Mouse (Mus musculus): ENCODE data around the gene Ttll11. TPM values are rescaled to one million over a fixed set of nuclear protein-coding genes. Genes with fewer than 3 reads are reported as not detected.

Gene Ttll11
- polyA plus RNA-seq, 1 experiment from 2014 or later = 1.2 TPM

DNA sequence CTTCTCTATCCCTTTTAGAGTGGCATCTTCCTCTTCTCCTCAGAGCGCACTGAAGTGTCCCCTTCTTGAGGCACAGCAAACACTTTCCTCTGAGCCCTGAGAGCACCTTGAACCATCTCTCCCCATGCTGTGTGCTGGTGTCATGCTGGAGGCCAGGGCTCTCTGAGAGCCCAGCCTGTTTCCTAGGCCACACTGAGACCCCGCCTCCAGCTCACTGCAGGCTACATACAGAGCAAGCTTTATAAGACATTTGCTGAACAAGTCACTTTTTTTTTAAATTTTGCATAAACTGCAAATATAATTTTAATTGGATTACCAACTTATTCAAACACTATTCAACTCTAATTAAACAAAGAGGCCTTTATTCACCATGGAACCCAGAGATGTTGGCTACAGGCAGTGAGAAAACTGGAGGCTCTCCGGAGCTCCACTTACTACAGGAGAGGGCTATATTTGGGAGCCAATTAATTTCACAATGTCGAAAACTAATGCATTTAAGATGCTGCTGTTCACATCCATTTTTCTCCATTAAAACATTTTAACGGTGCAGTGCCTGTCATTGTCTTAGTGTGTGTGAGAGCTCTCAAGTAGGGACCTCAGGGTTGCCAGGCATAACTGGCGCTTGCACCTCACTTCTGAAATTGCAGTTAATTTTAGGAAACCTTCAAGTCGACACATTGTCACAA lies 119.9 kb downstream of the Ttll11 start:
- H3K4me3 ChIP-seq (ENCODE audit: low read depth, low read length) = no peak overlapping the region
- H3K36me3 ChIP-seq (ENCODE audit: insufficient read depth) = no peaks in the 10 kb centered on the region
- peak; percentile 29 for DNase-seq
- no peak overlapping the region for H3K9ac ChIP-seq
- no peak for TF ChIP-seq CTCF (IDR thresholded peaks at IDR 0.05; ENCODE audit: low read depth)
- H3K9me3 ChIP-seq (ENCODE audit: low read depth, low read length) = no peaks in the 10 kb centered on the region
- no peak overlapping the region for H3K4me2 ChIP-seq
- no peak overlapping the region for H3K27ac ChIP-seq (ENCODE audit: low read depth)
- no peaks in the 10 kb centered on the region for H3K27me3 ChIP-seq (ENCODE audit: insufficient read depth, low read length)
- peaks cover 3% of the 10 kb centered on the region; the same call in 1 of the 2 replicates for H3K4me1 ChIP-seq (ENCODE audit: insufficient read depth)
- 41% methylated on average over 7 of the region's 7 CpGs for WGBS
- ATAC-seq (ENCODE audit: insufficient read depth) = no peak

DNA sequence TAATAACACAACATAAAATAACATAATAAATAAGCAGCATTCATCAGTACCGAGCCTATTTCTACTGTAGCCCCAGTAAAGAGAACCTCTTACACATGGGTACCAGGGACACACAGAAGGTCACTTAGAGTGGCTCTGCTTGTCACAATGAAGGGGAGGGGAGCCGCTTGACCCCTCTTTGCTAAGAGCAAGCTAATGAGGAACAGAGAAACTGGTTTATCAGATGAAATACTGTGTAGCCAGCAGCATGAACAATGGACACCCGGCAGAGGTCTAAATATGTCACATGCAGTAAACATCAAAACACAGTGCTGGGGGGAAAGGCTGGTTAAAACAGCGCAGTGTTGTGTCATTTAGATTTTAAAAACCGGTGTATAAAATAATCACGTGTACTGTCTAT lies 121.4 kb downstream of the Ttll11 start:
- no peak for DNase-seq
- H3K9me3 ChIP-seq (ENCODE audit: low read depth, low read length) = no peaks in the 10 kb centered on the region
- peaks cover 3% of the 10 kb centered on the region; the same call in 1 of the 2 replicates for H3K4me1 ChIP-seq (ENCODE audit: insufficient read depth)
- no peak overlapping the region for H3K4me2 ChIP-seq
- H3K27ac ChIP-seq (ENCODE audit: low read depth) = no peak overlapping the region
- WGBS = 36% methylated on average over 6 of the region's 6 CpGs
- no peak overlapping the region for H3K9ac ChIP-seq
- H3K4me3 ChIP-seq (ENCODE audit: low read depth, low read length) = no peak overlapping the region
- H3K36me3 ChIP-seq (ENCODE audit: insufficient read depth) = no peaks in the 10 kb centered on the region
- no peak for ATAC-seq (ENCODE audit: insufficient read depth)
- TF ChIP-seq CTCF (IDR thresholded peaks at IDR 0.05; ENCODE audit: low read depth) = no peak
- H3K27me3 ChIP-seq (ENCODE audit: insufficient read depth, low read length) = no peaks in the 10 kb centered on the region

DNA sequence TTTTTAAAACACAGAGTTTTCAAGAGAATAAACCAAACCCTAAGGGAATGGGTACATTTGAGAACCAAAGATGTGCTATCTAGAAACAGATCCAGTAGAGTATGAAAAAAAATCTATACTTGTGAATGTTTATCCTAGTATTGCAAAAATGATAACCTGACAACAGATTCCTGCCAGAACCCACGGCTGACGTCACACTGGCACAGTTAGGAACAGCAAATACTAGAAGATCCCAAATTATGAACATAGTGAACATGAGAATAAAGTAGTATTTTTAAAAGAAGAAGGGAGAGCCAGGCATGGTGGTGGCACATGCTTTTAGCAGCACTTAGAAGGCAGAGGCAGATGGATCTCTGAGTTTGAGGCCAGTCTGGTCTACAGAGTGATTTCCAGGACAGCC lies 122.8 kb downstream of the Ttll11 start:
- H3K9me3 ChIP-seq (ENCODE audit: low read depth, low read length) = no peaks in the 10 kb centered on the region
- peaks cover 9% of the 10 kb centered on the region; the same call in 1 of the 2 replicates for H3K4me1 ChIP-seq (ENCODE audit: insufficient read depth)
- DNase-seq (no peak), ATAC-seq (ENCODE audit: insufficient read depth) (no peak)
- no peak for TF ChIP-seq CTCF (IDR thresholded peaks at IDR 0.05; ENCODE audit: low read depth)
- H3K9ac ChIP-seq = no peak overlapping the region
- no peaks in the 10 kb centered on the region for H3K36me3 ChIP-seq (ENCODE audit: insufficient read depth)
- WGBS = 40% methylated on average over 2 of the region's 2 CpGs
- no peaks in the 10 kb centered on the region for H3K27me3 ChIP-seq (ENCODE audit: insufficient read depth, low read length)
- H3K27ac ChIP-seq (ENCODE audit: low read depth) = no peak overlapping the region
- no peak overlapping the region for H3K4me2 ChIP-seq
- H3K4me3 ChIP-seq (ENCODE audit: low read depth, low read length) = no peak overlapping the region

DNA sequence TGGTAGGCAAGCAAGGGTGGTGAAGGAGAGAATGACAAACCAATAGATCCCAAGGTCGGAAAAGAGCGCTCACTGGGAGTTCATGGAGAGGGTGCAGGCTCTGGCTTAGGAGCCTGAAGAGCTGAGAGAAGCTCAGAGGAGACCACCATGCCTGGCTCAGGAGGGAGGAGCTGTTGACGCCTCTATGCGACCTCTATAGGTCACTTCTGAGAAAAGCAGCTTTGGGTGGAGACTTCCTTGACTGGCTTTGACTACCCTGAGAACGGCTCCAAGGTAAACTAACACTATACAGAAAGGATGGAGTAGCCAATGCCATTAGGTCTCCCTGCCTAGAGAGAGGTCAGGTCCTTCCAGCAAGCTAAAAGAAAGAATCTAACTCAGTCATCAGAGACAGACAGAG lies 124.8 kb downstream of the Ttll11 start:
- Histone ChIP-seq H3K9ac (no peak overlapping the region), H3K27me3 (ENCODE audit: insufficient read depth, low read length) (no peaks in the 10 kb centered on the region), H3K36me3 (ENCODE audit: insufficient read depth) (no peaks in the 10 kb centered on the region), H3K27ac (ENCODE audit: low read depth) (no peak overlapping the region), H3K4me3 (ENCODE audit: low read depth, low read length) (no peak overlapping the region), H3K4me1 (ENCODE audit: insufficient read depth) (peaks cover 9% of the 10 kb centered on the region; the same call in 1 of the 2 replicates), H3K4me2 (no peak overlapping the region), H3K9me3 (ENCODE audit: low read depth, low read length) (no peaks in the 10 kb centered on the region)
- ATAC-seq (ENCODE audit: insufficient read depth) (no peak), DNase-seq (peak; percentile 54)
- TF ChIP-seq CTCF (IDR thresholded peaks at IDR 0.05; ENCODE audit: low read depth) = peak; percentile 30; the same call in 1 of the 2 replicates
- 27% methylated on average over 5 of the region's 5 CpGs for WGBS

DNA sequence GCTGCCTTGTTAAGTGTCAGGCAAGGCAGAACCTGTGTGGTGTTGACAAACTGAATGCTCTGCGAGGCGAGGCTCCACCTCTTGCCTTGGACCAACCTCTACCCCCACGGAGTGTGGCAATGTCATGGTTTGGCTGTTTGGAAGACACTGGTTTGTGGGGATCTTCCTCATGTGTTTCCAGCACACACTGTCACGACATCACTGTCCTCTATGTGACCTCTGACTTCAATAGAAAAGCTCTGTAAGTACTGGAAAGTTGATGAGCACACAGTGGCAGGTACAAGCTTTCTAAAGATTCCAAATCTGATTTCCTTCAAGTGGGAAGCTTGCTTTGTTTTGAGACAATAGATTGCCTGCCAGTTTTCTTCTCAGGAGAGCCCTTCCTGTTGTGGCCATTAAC lies 126.7 kb downstream of the Ttll11 start:
- Histone ChIP-seq H3K27ac (ENCODE audit: low read depth) (no peak overlapping the region), H3K4me1 (ENCODE audit: insufficient read depth) (peaks cover 9% of the 10 kb centered on the region; the same call in 1 of the 2 replicates), H3K36me3 (ENCODE audit: insufficient read depth) (no peaks in the 10 kb centered on the region), H3K4me3 (ENCODE audit: low read depth, low read length) (no peak overlapping the region), H3K4me2 (no peak overlapping the region), H3K9ac (no peak overlapping the region), H3K9me3 (ENCODE audit: low read depth, low read length) (no peaks in the 10 kb centered on the region), H3K27me3 (ENCODE audit: insufficient read depth, low read length) (no peaks in the 10 kb centered on the region)
- no peak for TF ChIP-seq CTCF (IDR thresholded peaks at IDR 0.05; ENCODE audit: low read depth)
- 59% methylated on average over 4 of the region's 4 CpGs for WGBS
- no peak for DNase-seq
- no peak for ATAC-seq (ENCODE audit: insufficient read depth)

DNA sequence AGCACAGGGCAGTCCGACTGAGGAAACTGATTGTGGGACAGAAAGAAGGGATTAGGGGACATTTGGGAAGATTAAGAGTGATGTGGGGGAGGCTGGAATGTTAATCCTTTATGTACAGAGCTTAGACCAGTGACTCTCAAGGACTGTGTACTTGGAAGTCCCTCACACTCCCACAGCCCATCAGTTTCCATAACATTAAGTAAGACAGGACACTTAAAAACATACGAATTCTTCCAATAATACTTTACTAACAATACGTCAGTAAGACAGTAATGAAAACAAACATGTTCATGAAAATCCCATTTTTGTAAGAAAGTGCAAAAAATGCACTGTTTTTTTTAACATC lies 127.6 kb downstream of the Ttll11 start:
- DNase-seq (no peak), ATAC-seq (ENCODE audit: insufficient read depth) (no peak; the same call in 1 of the 2 replicates)
- Histone ChIP-seq H3K9me3 (ENCODE audit: low read depth, low read length) (no peaks in the 10 kb centered on the region), H3K27me3 (ENCODE audit: insufficient read depth, low read length) (no peaks in the 10 kb centered on the region), H3K27ac (ENCODE audit: low read depth) (no peak overlapping the region), H3K36me3 (ENCODE audit: insufficient read depth) (no peaks in the 10 kb centered on the region), H3K4me1 (ENCODE audit: insufficient read depth) (peaks cover 9% of the 10 kb centered on the region; the same call in 1 of the 2 replicates), H3K4me3 (ENCODE audit: low read depth, low read length) (no peak overlapping the region), H3K9ac (no peak overlapping the region), H3K4me2 (no peak overlapping the region)
- no peak for TF ChIP-seq CTCF (IDR thresholded peaks at IDR 0.05; ENCODE audit: low read depth)
- 23% methylated on average over 3 of the region's 3 CpGs for WGBS

DNA sequence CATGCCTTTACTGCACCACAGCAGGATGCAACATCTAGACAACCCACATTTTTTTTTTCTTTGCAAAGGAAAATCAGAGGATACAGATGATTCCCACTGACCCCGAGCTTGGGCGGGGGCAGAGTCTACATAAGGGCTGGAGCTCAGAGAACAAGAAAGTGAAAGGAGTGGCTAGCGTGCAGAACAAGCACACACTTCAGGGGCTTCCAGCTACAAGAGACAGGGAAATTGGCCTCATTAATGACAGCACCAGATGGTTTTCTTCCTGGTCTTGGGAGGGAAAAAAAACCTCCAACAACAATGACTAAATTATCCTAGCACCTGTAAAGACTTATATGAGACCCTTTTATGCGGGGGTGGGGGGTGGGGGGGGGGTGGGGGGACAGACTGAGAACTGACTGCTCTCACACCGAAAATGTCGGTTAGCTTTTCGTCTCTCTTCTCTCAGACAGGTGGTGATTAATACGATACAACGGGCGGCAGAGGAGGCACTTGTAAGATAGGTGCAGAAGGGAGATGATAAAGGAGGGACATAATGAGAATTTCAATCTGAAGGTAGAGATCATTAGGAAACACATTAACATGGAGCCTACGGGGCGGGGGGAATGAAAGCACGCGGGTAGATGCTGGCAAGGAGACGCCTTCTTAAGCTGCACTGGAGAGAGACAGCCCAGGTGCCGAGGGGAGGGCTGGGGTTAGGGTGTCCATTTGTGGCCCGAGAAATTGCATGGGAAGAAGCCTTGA lies 128.1 kb downstream of the Ttll11 start:
- no peak for ATAC-seq (ENCODE audit: insufficient read depth)
- no peak overlapping the region for H3K4me2 ChIP-seq
- TF ChIP-seq CTCF (IDR thresholded peaks at IDR 0.05; ENCODE audit: low read depth) = no peak

More for the DNA sequence above, 128.1 kb downstream of the Ttll11 start:
- H3K9me3 ChIP-seq (ENCODE audit: low read depth, low read length) = no peaks in the 10 kb centered on the region
- no peaks in the 10 kb centered on the region for H3K27me3 ChIP-seq (ENCODE audit: insufficient read depth, low read length)
- no peak overlapping the region for H3K9ac ChIP-seq
- no peak overlapping the region for H3K4me3 ChIP-seq (ENCODE audit: low read depth, low read length)
- DNase-seq = peak; percentile 40
- no peaks in the 10 kb centered on the region for H3K36me3 ChIP-seq (ENCODE audit: insufficient read depth)
- 21% methylated on average over 17 of the region's 17 CpGs for WGBS
- H3K4me1 ChIP-seq (ENCODE audit: insufficient read depth) = peaks cover 9% of the 10 kb centered on the region; the same call in 1 of the 2 replicates
- H3K27ac ChIP-seq (ENCODE audit: low read depth) = no peak overlapping the region
